Mouse (Mus musculus): ENCODE measurements at regions not wholly inside any gene's neighbourhood (a gene's known extent, or its start where the extent isn't known, plus 50 kb on each side); places are given as distances from the start of the nearest gene placed in this dataset.

DNA sequence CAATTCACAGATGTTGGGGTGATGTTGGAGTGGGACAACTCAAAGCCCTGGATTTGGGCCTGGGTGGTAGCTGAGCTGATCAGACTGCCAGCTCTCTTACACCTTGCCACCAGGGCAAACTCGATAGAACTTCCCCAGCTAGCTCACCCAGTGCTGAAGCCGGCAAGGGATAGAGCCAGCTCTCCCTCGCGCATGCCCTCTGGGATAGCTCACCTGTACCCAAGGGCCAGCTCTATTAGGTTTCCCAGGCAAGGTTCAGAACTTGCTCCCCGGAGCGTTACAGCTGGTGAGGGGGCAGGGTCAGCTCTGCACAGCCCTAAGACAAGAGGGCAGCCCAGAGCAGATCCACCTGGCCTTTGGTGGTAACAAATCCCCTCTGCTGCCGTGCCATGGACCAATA, 54.1 kb upstream of the 1700012A03Rik start:
- Histone ChIP-seq H3K36me3 (no peaks in the 10 kb centered on the region), H3K4me3 (replicated peaks) (no peak overlapping the region), H3K27ac (replicated peaks) (no peak overlapping the region), H3K9ac (no peak overlapping the region), H3K4me2 (replicated peaks) (no peak overlapping the region), H3K4me1 (no peaks in the 10 kb centered on the region), H3K27me3 (no peaks in the 10 kb centered on the region), H3K9me3 (replicated peaks) (no peaks in the 10 kb centered on the region)
- 81% methylated on average over 7 of the region's 7 CpGs for WGBS
- no peak for ATAC-seq (ENCODE audit: insufficient number of reproducible peaks, low FRiP score, low TSS enrichment, low read depth)

DNA sequence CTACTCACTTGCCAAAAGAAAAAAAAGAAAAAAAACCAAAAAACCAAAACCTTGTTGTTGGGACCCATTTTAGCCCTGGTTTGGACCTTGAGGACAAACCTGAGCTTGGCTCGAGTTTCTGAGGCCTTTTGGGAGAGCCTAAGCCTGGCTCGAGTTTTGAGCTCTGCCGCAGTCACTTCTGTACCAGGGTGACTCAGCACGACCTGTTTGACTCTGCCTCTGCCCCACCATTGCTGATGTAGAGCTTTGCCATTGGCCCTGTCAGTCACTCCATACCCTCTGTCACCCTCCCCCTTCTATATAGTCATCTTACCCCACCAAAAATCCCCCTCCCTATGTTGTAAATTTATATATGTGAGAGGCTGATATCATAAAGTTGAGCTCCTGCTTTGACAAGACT, 54.8 kb upstream of the 1700012A03Rik start:
- H3K9ac ChIP-seq = no peak overlapping the region
- no peaks in the 10 kb centered on the region for H3K36me3 ChIP-seq
- H3K27ac ChIP-seq (replicated peaks) = no peak overlapping the region
- no peaks in the 10 kb centered on the region for H3K9me3 ChIP-seq (replicated peaks)
- H3K27me3 ChIP-seq = no peaks in the 10 kb centered on the region
- ATAC-seq (ENCODE audit: insufficient number of reproducible peaks, low FRiP score, low TSS enrichment, low read depth) = no peak
- no peaks in the 10 kb centered on the region for H3K4me1 ChIP-seq
- WGBS = 71% methylated on average over 4 of the region's 4 CpGs
- H3K4me2 ChIP-seq (replicated peaks) = no peak overlapping the region
- H3K4me3 ChIP-seq (replicated peaks) = no peak overlapping the region

DNA sequence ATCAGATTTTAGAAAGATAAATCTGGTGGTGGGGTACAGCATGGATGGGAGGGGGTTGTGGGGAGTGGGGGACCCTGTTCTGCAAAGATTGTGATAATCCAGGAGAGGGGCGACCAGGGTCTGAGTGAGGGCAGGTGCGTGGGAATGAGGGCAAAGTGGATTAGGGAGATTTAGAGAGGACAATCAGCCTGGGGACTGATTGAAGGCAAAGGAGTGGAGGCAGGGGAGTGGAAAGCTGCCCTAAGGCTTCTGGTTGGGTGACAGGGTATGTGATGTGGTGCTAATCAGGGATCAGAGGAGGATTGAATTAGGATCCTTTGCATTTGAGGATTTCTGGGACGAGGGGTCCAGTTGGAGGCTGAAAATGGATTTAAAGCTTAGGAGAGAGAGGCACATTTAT, 64.3 kb upstream of the 1700012A03Rik start:
- no peak for ATAC-seq (ENCODE audit: insufficient number of reproducible peaks, low FRiP score, low TSS enrichment, low read depth)
- Histone ChIP-seq H3K27me3 (no peaks in the 10 kb centered on the region), H3K9me3 (replicated peaks) (no peaks in the 10 kb centered on the region), H3K4me2 (replicated peaks) (no peak overlapping the region), H3K4me1 (no peaks in the 10 kb centered on the region), H3K27ac (replicated peaks) (no peak overlapping the region), H3K36me3 (no peaks in the 10 kb centered on the region), H3K9ac (no peak overlapping the region), H3K4me3 (replicated peaks) (no peak overlapping the region)
- WGBS = 22% methylated on average over 3 of the region's 3 CpGs

DNA sequence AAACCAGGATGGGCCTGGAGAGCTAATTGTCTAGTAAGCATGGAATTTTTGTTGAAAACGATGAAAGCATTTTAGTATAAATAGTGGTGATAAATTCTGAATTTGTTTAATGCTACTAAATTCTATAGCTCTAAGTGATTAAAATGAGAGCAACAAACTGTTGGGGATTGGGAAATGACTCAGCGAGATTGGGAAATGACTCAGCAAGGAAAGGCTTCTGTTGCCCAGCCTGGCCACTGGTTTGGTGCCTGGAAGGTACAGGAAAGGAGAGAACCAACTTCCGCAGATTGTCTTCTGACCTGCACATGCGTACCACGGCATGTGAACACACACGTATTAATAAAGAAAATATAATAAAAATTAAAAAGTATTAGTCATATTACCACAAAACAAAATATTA, 73.3 kb upstream of the 1700012A03Rik start:
- Histone ChIP-seq H3K9ac (no peak overlapping the region), H3K27ac (replicated peaks) (no peak overlapping the region), H3K4me3 (replicated peaks) (no peak overlapping the region), H3K4me2 (replicated peaks) (no peak overlapping the region), H3K27me3 (no peaks in the 10 kb centered on the region), H3K4me1 (no peaks in the 10 kb centered on the region), H3K9me3 (replicated peaks) (no peaks in the 10 kb centered on the region), H3K36me3 (no peaks in the 10 kb centered on the region)
- WGBS = 87% methylated on average over 6 of the region's 6 CpGs
- ATAC-seq (ENCODE audit: insufficient number of reproducible peaks, low FRiP score, low TSS enrichment, low read depth) = no peak

DNA sequence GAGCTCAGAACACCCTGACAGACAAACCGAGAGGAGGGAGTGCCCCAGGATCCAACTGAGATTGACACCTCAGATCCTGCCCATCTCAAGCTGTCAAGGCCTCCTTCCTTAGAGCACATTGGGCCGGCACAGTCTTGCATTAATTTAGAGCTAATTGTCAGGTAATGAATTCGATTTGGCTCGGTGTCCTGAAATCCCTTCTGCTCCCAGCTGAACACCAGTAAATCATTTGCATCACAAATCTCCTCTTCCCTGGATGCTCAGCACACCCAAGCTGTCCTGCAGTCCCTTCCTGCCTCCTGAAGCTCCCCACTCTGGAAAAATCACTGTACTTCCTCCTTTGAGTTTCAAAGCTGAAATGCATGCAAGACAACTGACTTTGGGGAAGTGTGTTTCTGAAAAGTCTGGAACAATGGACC, 102.0 kb upstream of the 1700012A03Rik start:
- Histone ChIP-seq H3K36me3 (no peaks in the 10 kb centered on the region), H3K9me3 (replicated peaks) (no peaks in the 10 kb centered on the region), H3K9ac (no peak overlapping the region), H3K4me3 (replicated peaks) (no peak overlapping the region), H3K27me3 (no peaks in the 10 kb centered on the region), H3K27ac (replicated peaks) (no peak overlapping the region), H3K4me1 (no peaks in the 10 kb centered on the region), H3K4me2 (replicated peaks) (no peak overlapping the region)
- no peak for ATAC-seq (ENCODE audit: insufficient number of reproducible peaks, low FRiP score, low TSS enrichment, low read depth)
- 24% methylated on average over 4 of the region's 4 CpGs for WGBS

DNA sequence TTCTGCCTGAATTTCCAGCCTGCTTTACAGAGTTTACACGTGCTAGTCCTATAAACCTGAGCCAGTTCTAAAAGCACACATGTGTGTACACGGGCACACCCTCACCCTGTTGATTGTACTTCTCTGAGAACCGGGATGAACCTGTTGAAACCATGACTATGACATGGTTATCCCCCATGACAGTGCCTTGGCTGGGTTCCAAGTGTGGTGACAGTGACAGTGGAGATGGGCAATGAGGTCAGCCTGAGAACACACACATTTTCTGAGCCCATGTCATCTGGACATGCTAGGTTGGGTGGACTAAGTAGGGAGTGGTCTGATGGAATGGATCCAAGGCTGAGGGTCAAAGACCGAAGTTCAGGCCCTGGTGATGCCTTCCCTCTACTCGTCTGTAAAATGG, 103.5 kb upstream of the 1700012A03Rik start:
- H3K9me3 ChIP-seq (replicated peaks) = no peaks in the 10 kb centered on the region
- no peak for ATAC-seq (ENCODE audit: insufficient number of reproducible peaks, low FRiP score, low TSS enrichment, low read depth)
- H3K9ac ChIP-seq = no peak overlapping the region
- no peaks in the 10 kb centered on the region for H3K36me3 ChIP-seq
- H3K27ac ChIP-seq (replicated peaks) = no peak overlapping the region
- no peaks in the 10 kb centered on the region for H3K27me3 ChIP-seq
- H3K4me1 ChIP-seq = no peaks in the 10 kb centered on the region
- no peak overlapping the region for H3K4me3 ChIP-seq (replicated peaks)
- WGBS = 80% methylated on average over 5 of the region's 5 CpGs
- no peak overlapping the region for H3K4me2 ChIP-seq (replicated peaks)

DNA sequence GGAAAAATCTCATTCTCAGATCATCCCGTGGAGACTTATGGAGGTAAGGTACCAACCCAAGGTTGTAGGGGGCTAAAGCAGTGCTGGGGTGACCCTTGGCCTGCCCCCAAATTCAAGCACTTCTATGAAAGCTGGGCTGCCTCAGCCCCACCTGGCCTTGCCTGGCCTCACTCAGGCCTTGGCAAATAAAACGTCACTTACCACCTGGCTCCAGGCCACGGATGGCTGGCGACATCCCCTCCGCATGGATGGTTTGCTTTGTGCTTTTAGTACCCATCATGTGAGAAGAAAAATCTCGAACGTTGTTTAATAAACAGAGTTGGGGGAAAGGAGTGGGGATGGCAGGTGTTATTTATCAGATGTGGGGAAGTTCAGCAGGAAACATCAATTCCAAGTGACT, 104.7 kb upstream of the 1700012A03Rik start:
- Histone ChIP-seq H3K9ac (no peak overlapping the region), H3K9me3 (replicated peaks) (no peaks in the 10 kb centered on the region), H3K27me3 (no peaks in the 10 kb centered on the region), H3K4me1 (no peaks in the 10 kb centered on the region), H3K4me2 (replicated peaks) (no peak overlapping the region), H3K36me3 (no peaks in the 10 kb centered on the region), H3K27ac (replicated peaks) (no peak overlapping the region), H3K4me3 (replicated peaks) (no peak overlapping the region)
- ATAC-seq (ENCODE audit: insufficient number of reproducible peaks, low FRiP score, low TSS enrichment, low read depth) = no peak
- WGBS = 69% methylated on average over 7 of the region's 7 CpGs

DNA sequence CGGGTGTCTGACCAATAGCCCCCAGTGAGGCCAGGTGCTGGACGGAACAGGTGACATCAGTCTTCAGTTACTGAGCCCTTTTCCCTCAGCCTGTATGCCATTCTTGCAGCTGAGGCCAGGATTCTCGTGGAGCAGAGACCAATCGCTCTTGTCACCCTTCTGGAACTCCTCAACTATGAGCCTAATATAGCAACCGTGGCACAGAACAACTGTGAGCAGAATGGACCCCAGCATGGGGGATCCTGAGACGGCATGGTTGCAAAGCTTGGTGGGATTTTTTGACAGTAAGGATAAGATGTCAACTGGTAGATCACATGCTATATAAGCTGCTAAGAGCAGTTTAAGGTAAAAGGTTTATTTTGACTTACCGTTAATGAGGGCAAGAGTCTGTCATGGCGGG, 105.5 kb upstream of the 1700012A03Rik start:
- Histone ChIP-seq H3K27me3 (no peaks in the 10 kb centered on the region), H3K9ac (no peak overlapping the region), H3K4me1 (no peaks in the 10 kb centered on the region), H3K4me2 (replicated peaks) (no peak overlapping the region), H3K9me3 (replicated peaks) (no peaks in the 10 kb centered on the region), H3K36me3 (no peaks in the 10 kb centered on the region), H3K4me3 (replicated peaks) (no peak overlapping the region), H3K27ac (replicated peaks) (no peak overlapping the region)
- 84% methylated on average over 8 of the region's 8 CpGs for WGBS
- ATAC-seq (ENCODE audit: insufficient number of reproducible peaks, low FRiP score, low TSS enrichment, low read depth) = no peak

DNA sequence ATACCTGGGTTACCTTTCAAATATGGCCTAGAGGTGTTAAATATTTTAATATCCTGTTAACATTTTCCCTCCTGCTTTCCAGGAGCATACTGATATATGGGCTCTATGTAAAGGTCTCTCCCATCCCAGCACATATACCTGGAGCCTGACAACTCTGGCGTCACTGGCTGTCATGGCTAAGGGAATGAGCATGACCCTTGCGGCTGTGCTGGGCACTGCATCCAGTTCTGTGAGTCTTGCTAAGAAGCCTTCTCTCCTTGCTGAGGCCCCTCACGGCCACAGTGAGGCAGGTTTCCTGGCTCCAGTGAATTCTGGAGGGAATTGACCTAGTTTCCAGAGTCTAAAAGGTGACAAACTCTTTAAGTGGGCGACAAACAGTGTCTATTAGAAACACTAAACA, 107.3 kb upstream of the 1700012A03Rik start:
- WGBS = 61% methylated on average over 4 of the region's 4 CpGs
- ATAC-seq (ENCODE audit: insufficient number of reproducible peaks, low FRiP score, low TSS enrichment, low read depth) = no peak
- H3K4me3 ChIP-seq (replicated peaks) = no peak overlapping the region
- peaks cover 5% of the 10 kb centered on the region; the same call in 1 of the 2 replicates for H3K27me3 ChIP-seq
- no peak overlapping the region for H3K27ac ChIP-seq (replicated peaks)
- no peaks in the 10 kb centered on the region for H3K36me3 ChIP-seq
- H3K9ac ChIP-seq = no peak overlapping the region
- no peak overlapping the region for H3K4me2 ChIP-seq (replicated peaks)
- H3K4me1 ChIP-seq = 0 out of 2 replicates have a peak, but pooled peaks cover 3% of the 10 kb centered on the region
- H3K9me3 ChIP-seq (replicated peaks) = no peaks in the 10 kb centered on the region

DNA sequence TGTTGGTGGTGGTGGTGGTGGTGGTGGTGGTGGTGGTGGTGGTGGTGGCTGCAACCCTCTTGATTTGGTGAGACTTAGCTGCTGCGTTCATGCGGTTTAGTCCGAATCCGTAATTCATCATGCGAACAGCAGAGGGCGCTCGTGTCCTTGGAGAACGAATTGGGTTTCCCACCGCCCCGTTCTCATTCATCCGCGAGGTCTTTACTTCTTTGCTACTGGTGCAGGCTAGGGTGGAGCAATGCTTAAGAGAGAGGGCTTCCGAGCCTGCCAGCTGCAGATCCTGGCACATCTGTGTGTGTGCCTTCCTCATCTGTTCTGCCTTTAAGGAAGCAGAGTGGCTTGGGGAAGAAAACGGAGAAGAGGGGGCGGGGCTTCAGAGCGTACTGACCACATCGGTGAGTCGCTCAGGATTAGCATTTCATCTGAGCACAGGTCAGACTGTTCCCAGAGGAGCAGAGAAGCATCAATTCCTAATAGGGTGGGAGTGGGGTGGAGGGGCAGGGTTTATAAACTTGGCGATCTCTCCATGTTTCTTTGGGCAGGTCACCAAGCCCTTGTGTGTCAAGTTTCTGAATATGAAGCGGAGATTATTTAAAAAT, 111.7 kb upstream of the 1700012A03Rik start:
- 0 out of 2 replicates have a peak, but pooled peaks have one; percentile 40 for ATAC-seq (ENCODE audit: insufficient number of reproducible peaks, low FRiP score, low TSS enrichment, low read depth)
- H3K27me3 ChIP-seq = peaks cover 15% of the 10 kb centered on the region; the same call in 1 of the 2 replicates
- no peaks in the 10 kb centered on the region for H3K36me3 ChIP-seq
- H3K4me3 ChIP-seq (replicated peaks) = peak overlapping the region; percentile 38
- H3K4me2 ChIP-seq (replicated peaks) = peak overlapping the region; percentile 66
- WGBS = 4% methylated on average over 20 of the region's 20 CpGs
- 0 out of 2 replicates have a peak, but pooled peaks cover 3% of the 10 kb centered on the region for H3K4me1 ChIP-seq
- no peak overlapping the region for H3K9ac ChIP-seq
- H3K27ac ChIP-seq (replicated peaks) = no peak overlapping the region
- H3K9me3 ChIP-seq (replicated peaks) = no peaks in the 10 kb centered on the region

DNA sequence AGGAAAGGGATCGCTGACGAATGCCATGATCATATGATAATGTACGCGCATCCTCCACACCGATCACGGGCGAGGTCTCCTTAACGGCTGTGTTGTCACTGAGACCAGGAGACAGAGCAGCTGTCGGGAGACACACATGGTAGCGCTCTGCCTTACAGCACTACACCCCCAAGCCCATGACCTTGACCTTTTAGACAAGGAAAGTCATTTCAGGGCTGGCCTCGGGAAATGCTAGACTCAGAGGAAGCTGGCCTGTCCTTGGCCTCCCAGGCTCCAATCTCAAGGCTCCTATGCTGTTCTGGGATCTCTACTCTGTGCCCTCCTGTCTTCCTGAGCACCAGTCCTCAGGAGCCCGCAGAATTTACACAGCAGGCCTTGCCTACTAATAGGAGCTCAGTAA, 112.9 kb upstream of the 1700012A03Rik start:
- peaks cover 15% of the 10 kb centered on the region; the same call in 1 of the 2 replicates for H3K27me3 ChIP-seq
- no peak overlapping the region for H3K4me2 ChIP-seq (replicated peaks)
- no peak overlapping the region for H3K4me3 ChIP-seq (replicated peaks)
- WGBS = 81% methylated on average over 12 of the region's 12 CpGs
- no peak for ATAC-seq (ENCODE audit: insufficient number of reproducible peaks, low FRiP score, low TSS enrichment, low read depth)
- no peak overlapping the region for H3K9ac ChIP-seq
- no peaks in the 10 kb centered on the region for H3K9me3 ChIP-seq (replicated peaks)
- no peak overlapping the region for H3K27ac ChIP-seq (replicated peaks)
- H3K36me3 ChIP-seq = no peaks in the 10 kb centered on the region
- H3K4me1 ChIP-seq = 0 out of 2 replicates have a peak, but pooled peaks cover 3% of the 10 kb centered on the region

DNA sequence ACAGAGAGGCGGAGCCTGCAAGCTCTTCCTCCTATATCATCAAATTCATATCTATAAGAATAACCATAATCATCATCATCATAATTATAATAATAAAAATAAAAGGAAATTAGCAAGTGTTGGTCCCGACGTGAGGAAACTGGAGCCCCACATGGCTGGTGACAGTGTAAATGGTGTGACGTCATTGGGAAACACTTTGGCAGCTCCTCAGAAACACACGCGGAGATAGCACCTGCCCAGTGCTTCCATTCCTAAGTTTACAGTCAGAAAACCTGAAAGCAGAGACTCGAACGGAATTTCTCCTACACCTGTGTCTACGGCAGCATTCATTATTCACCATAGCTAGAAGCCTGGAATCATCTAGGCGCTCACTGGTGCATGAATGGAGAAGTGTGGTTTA, 115.2 kb upstream of the 1700012A03Rik start:
- H3K27ac ChIP-seq (replicated peaks) = no peak overlapping the region
- H3K36me3 ChIP-seq = no peaks in the 10 kb centered on the region
- no peaks in the 10 kb centered on the region for H3K9me3 ChIP-seq (replicated peaks)
- 0 out of 2 replicates have a peak, but pooled peaks cover 3% of the 10 kb centered on the region for H3K4me1 ChIP-seq
- H3K4me2 ChIP-seq (replicated peaks) = no peak overlapping the region
- peaks cover 15% of the 10 kb centered on the region; the same call in 1 of the 2 replicates for H3K27me3 ChIP-seq
- H3K4me3 ChIP-seq (replicated peaks) = no peak overlapping the region
- no peak overlapping the region for H3K9ac ChIP-seq
- no peak for ATAC-seq (ENCODE audit: insufficient number of reproducible peaks, low FRiP score, low TSS enrichment, low read depth)
- 87% methylated on average over 10 of the region's 10 CpGs for WGBS
